Mouse (Mus musculus): Measurements from ENCODE around the gene D13Ertd608e. TPM values are rescaled to one million over a fixed set of nuclear protein-coding genes. Genes with fewer than 3 reads are reported as not detected.
"Not testable (repeated sequence)": the region's sequence is repeated elsewhere in the genome, so short reads cannot be mapped to it uniquely, and the experiment has no call there.

Gene D13Ertd608e
- total and polyA plus RNA-seq, 2 experiments from 2014 or later: not detected

DNA sequence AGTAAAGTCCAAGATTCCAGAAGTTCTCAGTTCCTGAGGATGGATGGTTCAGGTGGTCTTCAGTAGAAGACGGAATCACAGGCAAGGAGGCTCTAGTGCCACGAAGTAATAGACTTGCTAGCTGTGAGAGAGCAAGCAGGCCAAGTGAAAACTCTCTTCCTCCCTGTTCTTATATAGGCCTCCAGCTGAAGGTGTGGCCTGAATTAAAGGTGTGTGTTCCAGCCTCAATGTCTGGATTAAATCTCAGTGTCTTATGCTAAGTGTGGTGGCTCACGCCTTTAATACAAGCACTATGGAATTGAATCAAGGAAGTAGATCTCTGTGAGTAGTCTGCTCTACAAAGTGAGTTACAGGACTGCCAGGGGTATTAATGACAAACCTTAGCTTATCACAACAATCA, 58.9 kb downstream of the D13Ertd608e start, which contains the start of gene Tcstv1:
Tcstv1 (minus strand) TSS at position 101 of the 400 bp plus-strand sequence.
- not testable (repeated sequence) for H3K9ac ChIP-seq (replicated peaks; ENCODE audit: low read depth, low read length); DNase-seq (ENCODE audit: low spot score); H3K4me3 ChIP-seq (ENCODE audit: low read depth, low read length); H3K27ac ChIP-seq (ENCODE audit: low read depth); H3K36me3 ChIP-seq (replicated peaks; ENCODE audit: control insufficient read depth, insufficient read depth, low read length); H3K4me1 ChIP-seq (ENCODE audit: control insufficient read depth, insufficient read depth); H3K27me3 ChIP-seq (ENCODE audit: control insufficient read depth, insufficient read depth, low read length); H3K4me2 ChIP-seq (ENCODE audit: low read depth, low read length); ATAC-seq (ENCODE audit: insufficient read depth, low read depth); H3K9me3 ChIP-seq (replicated peaks; ENCODE audit: control insufficient read depth, low read length)
- 59% methylated on average over 3 of the region's 3 CpGs for WGBS

Other genes with a start within 250 kb of the D13Ertd608e start
- not detected in 2 replicates for gene Ccl28, start 212.2 kb upstream of the D13Ertd608e start, total RNA-seq (2014; rRNA removed; ENCODE audit: low replicate concordance)
- 0.05 TPM in 1 of 2 replicates, not detected in the other for gene Ccl28, start 212.2 kb upstream of the D13Ertd608e start, polyA plus RNA-seq (2015; fragmentation: Nextera tagmentation; extraction: Ambion mirVana)
- gene Hmgcs1, start 145.6 kb upstream of the D13Ertd608e start, total RNA-seq (2014; rRNA removed; ENCODE audit: low replicate concordance): 39.0 and 42.6 TPM in 2 replicates
- 61.1 and 66.2 TPM in 2 replicates for gene Hmgcs1, start 145.6 kb upstream of the D13Ertd608e start, polyA plus RNA-seq (2015; fragmentation: Nextera tagmentation; extraction: Ambion mirVana)
- gene Nim1k, start 80.1 kb upstream of the D13Ertd608e start, total RNA-seq (2014; rRNA removed; ENCODE audit: low replicate concordance): 0.70 and 1.5 TPM in 2 replicates
- 0.56 and 0.67 TPM in 2 replicates for gene Nim1k, start 80.1 kb upstream of the D13Ertd608e start, polyA plus RNA-seq (2015; fragmentation: Nextera tagmentation; extraction: Ambion mirVana)
- gene Zfp131, start 45.1 kb upstream of the D13Ertd608e start, total RNA-seq (2014; rRNA removed; ENCODE audit: low replicate concordance): 21.2 and 24.2 TPM in 2 replicates
- gene Zfp131, start 45.1 kb upstream of the D13Ertd608e start, polyA plus RNA-seq (2015; fragmentation: Nextera tagmentation; extraction: Ambion mirVana): 13.6 and 15.5 TPM in 2 replicates
- not detected in 2 replicates for gene AF067063, start 5.8 kb upstream of the D13Ertd608e start, total RNA-seq (2014; rRNA removed; ENCODE audit: low replicate concordance)
- gene AF067063, start 5.8 kb upstream of the D13Ertd608e start, polyA plus RNA-seq (2015; fragmentation: Nextera tagmentation; extraction: Ambion mirVana): not detected in 2 replicates
- not detected in 2 replicates for gene Tcstv1, start 58.8 kb downstream of the D13Ertd608e start, total RNA-seq (2014; rRNA removed; ENCODE audit: low replicate concordance)
- gene Tcstv1, start 58.8 kb downstream of the D13Ertd608e start, polyA plus RNA-seq (2015; fragmentation: Nextera tagmentation; extraction: Ambion mirVana): not detected in 2 replicates
- gene Gm21761, start 93.3 kb downstream of the D13Ertd608e start, total RNA-seq (2014; rRNA removed; ENCODE audit: low replicate concordance): not detected in 2 replicates
- not detected in 2 replicates for gene Gm21761, start 93.3 kb downstream of the D13Ertd608e start, polyA plus RNA-seq (2015; fragmentation: Nextera tagmentation; extraction: Ambion mirVana)
- not detected in 2 replicates for gene B020031M17Rik, start 114.8 kb downstream of the D13Ertd608e start, total RNA-seq (2014; rRNA removed; ENCODE audit: low replicate concordance)
- not detected in 2 replicates for gene B020031M17Rik, start 114.8 kb downstream of the D13Ertd608e start, polyA plus RNA-seq (2015; fragmentation: Nextera tagmentation; extraction: Ambion mirVana)
- not detected in 2 replicates for gene Gm36079, start 191.0 kb downstream of the D13Ertd608e start, total RNA-seq (2014; rRNA removed; ENCODE audit: low replicate concordance)
- not detected in 2 replicates for gene Gm36079, start 191.0 kb downstream of the D13Ertd608e start, polyA plus RNA-seq (2015; fragmentation: Nextera tagmentation; extraction: Ambion mirVana)
- 0.46 TPM in 1 of 2 replicates, not detected in the other for gene Gm21188, start 216.2 kb downstream of the D13Ertd608e start, total RNA-seq (2014; rRNA removed; ENCODE audit: low replicate concordance)
- 0.08 and 0.15 TPM in 2 replicates for gene Gm21188, start 216.2 kb downstream of the D13Ertd608e start, polyA plus RNA-seq (2015; fragmentation: Nextera tagmentation; extraction: Ambion mirVana)

Measured in heart, postnatal 0 days (tissue).